In the genomic region with DNA sequence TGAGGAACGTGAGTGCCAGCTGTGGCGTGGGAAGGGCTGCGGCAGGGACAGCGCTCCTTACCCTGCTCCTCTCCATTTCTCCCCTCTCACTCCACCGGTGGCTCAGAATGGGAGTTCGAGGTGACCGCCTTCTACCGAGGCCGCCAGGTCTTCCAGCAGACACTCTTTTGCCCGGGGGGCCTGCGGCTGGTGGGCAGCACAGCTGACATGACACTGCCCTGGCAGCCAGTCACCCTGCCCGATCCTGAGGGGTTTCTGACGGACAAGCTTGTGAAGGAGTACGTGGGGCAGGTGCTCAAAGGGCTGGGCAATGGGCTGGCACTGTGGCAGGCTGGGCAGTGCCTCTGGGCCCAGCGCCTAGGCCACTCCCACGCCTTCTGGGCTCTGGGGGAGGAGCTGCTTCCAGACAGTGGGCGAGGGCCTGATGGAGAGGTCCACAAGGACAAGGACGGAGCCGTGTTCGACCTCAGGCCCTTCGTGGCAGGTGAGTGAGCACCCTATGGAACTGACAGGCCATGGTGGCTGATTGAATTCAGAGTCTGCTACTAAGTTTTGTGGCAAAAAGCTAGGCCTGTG, we compare ENCODE assay signal across 12 mouse cellular contexts. TPM values are rescaled to one million over a fixed set of nuclear protein-coding genes. Genes with fewer than 3 reads are reported as not detected.
DNase-seq lines count a peak whose midpoint lies in the region; ATAC-seq lines count a peak whose summit lies in the region.
"Had no signal": no experiment of that assay in that cellular context is flagged by ENCODE, and none has a peak within 500 bp of the region (broad histone marks: within the 10 kb centered on the region; RNA-seq: fewer than 3 reads in every experiment).

No protein-coding gene starts in this region.

- no peak for DNase-seq in heart, postnatal 25 days (ENCODE audit: low spot score)
- no peak for DNase-seq in liver, embryonic 11.5 days (ENCODE audit: low spot score)
- DNase-seq in liver: no peak
- DNase-seq in MN1 (ENCODE audit: low spot score): peak; percentile 30
- DNase-seq in limb, embryonic 10.5 days (ENCODE audit: low spot score): no peak
- no peak for DNase-seq in embryo, embryonic 11 days
- DNase-seq in urinary bladder, postnatal 14 days (ENCODE audit: low spot score): no peak
- DNase-seq: cerebellum, adult 9-10 months; lung, postnatal 14 days had no signal

- intact Hi-C loops in heart, postnatal 25 days (cut with DNase I): loop anchor here (2.0 kb wide), 1 partner anchor 14 kb away; no protein-coding TSS in a partner anchor

- H3K9ac ChIP-seq in heart, embryonic 12.5 days: no peak overlapping the region
- no peak overlapping the region for H3K9ac ChIP-seq in liver, embryonic 11.5 days (ENCODE audit: low read depth, low read length)
- H3K9ac ChIP-seq: embryonic facial prominence, embryonic 12.5 days had no signal

- no peak overlapping the region for H3K4me3 ChIP-seq in heart, embryonic 12.5 days
- no peak overlapping the region; the same call in 1 of the 2 replicates for H3K4me3 ChIP-seq in liver, embryonic 11.5 days (ENCODE audit: low read depth, low read length)
- H3K4me3 ChIP-seq in limb, embryonic 10.5 days: peak overlapping the region; percentile 11
- H3K4me3 ChIP-seq: embryonic facial prominence, embryonic 12.5 days; heart, adult 2 months had no signal

- peak overlapping the region; percentile 32; the same call in 1 of the 2 replicates for H3K27ac ChIP-seq in heart, embryonic 12.5 days (ENCODE audit: poor library complexity, severe bottlenecking)
- H3K27ac ChIP-seq in liver, embryonic 11.5 days (ENCODE audit: low read depth, low read length): peak overlapping the region; percentile 8; the same call in 1 of the 2 replicates
- H3K27ac ChIP-seq in limb, embryonic 10.5 days: no peak overlapping the region
- H3K27ac ChIP-seq: embryonic facial prominence, embryonic 12.5 days; heart, adult 2 months had no signal

- 84% methylated on average over 21 of the region's 21 CpGs for WGBS in heart, embryonic 12.5 days
- 88% methylated on average over 21 of the region's 21 CpGs for WGBS in liver, embryonic 11.5 days
- WGBS in limb, embryonic 10.5 days: 87% methylated on average over 21 of the region's 21 CpGs

- H3K36me3 ChIP-seq in heart, embryonic 12.5 days: peaks cover 67% of the 10 kb centered on the region
- peaks cover 54% of the 10 kb centered on the region for H3K36me3 ChIP-seq in liver, embryonic 11.5 days (ENCODE audit: control insufficient read depth, insufficient read depth, low read length)
- H3K36me3 ChIP-seq in limb, embryonic 10.5 days: peaks cover 69% of the 10 kb centered on the region

- H3K4me1 ChIP-seq in heart, embryonic 12.5 days (replicated peaks): peaks cover 54% of the 10 kb centered on the region
- H3K4me1 ChIP-seq in liver, embryonic 11.5 days (replicated peaks; ENCODE audit: control insufficient read depth, insufficient read depth, low read length): peaks cover 29% of the 10 kb centered on the region
- H3K4me1 ChIP-seq in limb, embryonic 10.5 days: peaks cover 46% of the 10 kb centered on the region

- H3K27me3 ChIP-seq in heart, embryonic 12.5 days (replicated peaks): no peaks in the 10 kb centered on the region
- H3K27me3 ChIP-seq in liver, embryonic 11.5 days (replicated peaks; ENCODE audit: control insufficient read depth, insufficient read depth, low read length): no peaks in the 10 kb centered on the region
- no peaks in the 10 kb centered on the region for H3K27me3 ChIP-seq in limb, embryonic 10.5 days (ENCODE audit: low read depth, poor library complexity, severe bottlenecking)
- H3K27me3 ChIP-seq: embryonic facial prominence, embryonic 12.5 days had no signal

- no peak for ATAC-seq in heart, embryonic 12.5 days (ENCODE audit: insufficient number of reproducible peaks, low FRiP score)
- ATAC-seq in liver, embryonic 11.5 days (replicated peaks; ENCODE audit: low FRiP score): no peak

- H3K9me3 ChIP-seq in heart, embryonic 12.5 days (replicated peaks): no peaks in the 10 kb centered on the region
- no peaks in the 10 kb centered on the region for H3K9me3 ChIP-seq in liver, embryonic 11.5 days (ENCODE audit: control insufficient read depth, low read length)
- no peaks in the 10 kb centered on the region for H3K9me3 ChIP-seq in limb, embryonic 10.5 days (replicated peaks)
- H3K9me3 ChIP-seq: embryonic facial prominence, embryonic 12.5 days had no signal

- no peak overlapping the region for H3K4me2 ChIP-seq in heart, embryonic 12.5 days
- H3K4me2 ChIP-seq in liver, embryonic 11.5 days: no peak overlapping the region
- H3K4me2 ChIP-seq: embryonic facial prominence, embryonic 12.5 days had no signal

RNA-seq across cellular contexts. Expression of gene Bcl2l12, which starts 2.1 kb away (rescaled TPM):
- 42.1 and 42.5 TPM in 2 replicates for polyA plus RNA-seq in heart, embryonic 12.5 days (2016; fragmentation: Nextera tagmentation; extraction: Ambion mirVana)
- 10 to 100 TPM; 10.2 to 11.2 TPM for total RNA-seq in heart, postnatal 25 days (2021)
- polyA plus RNA-seq in liver, embryonic 11.5 days (2014; fragmentation: Nextera tagmentation; extraction: Ambion mirVana): 39.6 and 41.1 TPM in 2 replicates
- 89.7 and 92.2 TPM in 2 replicates for polyA plus RNA-seq in limb, embryonic 10.5 days (2016; fragmentation: Nextera tagmentation; extraction: Ambion mirVana)

RNA-seq across cellular contexts. Expression of gene Irf3, which starts 3.2 kb away (rescaled TPM):
- 59.5 and 60.8 TPM in 2 replicates for polyA plus RNA-seq in heart, embryonic 12.5 days (2016; fragmentation: Nextera tagmentation; extraction: Ambion mirVana)
- 10 to 100 TPM; 28.3 to 30.9 TPM for total RNA-seq in heart, postnatal 25 days (2021)
- polyA plus RNA-seq in liver, embryonic 11.5 days (2014; fragmentation: Nextera tagmentation; extraction: Ambion mirVana): 76.2 and 88.4 TPM in 2 replicates
- polyA plus RNA-seq in limb, embryonic 10.5 days (2016; fragmentation: Nextera tagmentation; extraction: Ambion mirVana): 74.7 and 75.0 TPM in 2 replicates

RNA-seq across cellular contexts. Expression of gene Prmt1, which starts 14.3 kb away (rescaled TPM):
- 377 and 394 TPM in 2 replicates for polyA plus RNA-seq in heart, embryonic 12.5 days (2016; fragmentation: Nextera tagmentation; extraction: Ambion mirVana)
- total RNA-seq in heart, postnatal 25 days (2021): 100 to 1,000 TPM; 105 to 111 TPM
- polyA plus RNA-seq in liver, embryonic 11.5 days (2014; fragmentation: Nextera tagmentation; extraction: Ambion mirVana): 175 and 186 TPM in 2 replicates
- polyA plus RNA-seq in limb, embryonic 10.5 days (2016; fragmentation: Nextera tagmentation; extraction: Ambion mirVana): 979 and 1,027 TPM in 2 replicates

RNA-seq across cellular contexts. Expression of gene Scaf1, which starts 15.5 kb away (rescaled TPM):
- 37.0 and 41.2 TPM in 2 replicates for polyA plus RNA-seq in heart, embryonic 12.5 days (2016; fragmentation: Nextera tagmentation; extraction: Ambion mirVana)
- total RNA-seq in heart, postnatal 25 days (2021): 10 to 100 TPM; 45.5 to 49.7 TPM
- polyA plus RNA-seq in liver, embryonic 11.5 days (2014; fragmentation: Nextera tagmentation; extraction: Ambion mirVana): 37.5 and 40.1 TPM in 2 replicates
- polyA plus RNA-seq in limb, embryonic 10.5 days (2016; fragmentation: Nextera tagmentation; extraction: Ambion mirVana): 47.8 and 50.6 TPM in 2 replicates

RNA-seq across cellular contexts. Expression of gene Rras, which starts 17.1 kb away (rescaled TPM):
- polyA plus RNA-seq in heart, embryonic 12.5 days (2016; fragmentation: Nextera tagmentation; extraction: Ambion mirVana): 79.3 and 79.4 TPM in 2 replicates
- total RNA-seq in heart, postnatal 25 days (2021): 10 to 100 TPM; 48.9 to 56.6 TPM
- polyA plus RNA-seq in liver, embryonic 11.5 days (2014; fragmentation: Nextera tagmentation; extraction: Ambion mirVana): 19.3 and 21.6 TPM in 2 replicates
- 15.6 and 18.3 TPM in 2 replicates for polyA plus RNA-seq in limb, embryonic 10.5 days (2016; fragmentation: Nextera tagmentation; extraction: Ambion mirVana)
